8 mouse cellular contexts compared by ENCODE assay signal in genomic region chr15:97768192-97768591, GRCm38 (mm10). TPM values are rescaled to one million over a fixed set of nuclear protein-coding genes. Genes with fewer than 3 reads are reported as not detected.
DNase-seq lines count a peak whose midpoint lies in the region; ATAC-seq and TF ChIP-seq lines count a peak whose summit lies in the region.

No protein-coding gene starts in this region.

- H3K9ac ChIP-seq in neural tube, embryonic 11.5 days (ENCODE audit: low read length) = peak overlapping the region; percentile 51
- H3K9ac ChIP-seq in hindbrain, postnatal 0 days (replicated peaks; ENCODE audit: low read length) = peak overlapping the region; percentile 63
- H3K9ac ChIP-seq in lung, postnatal 0 days (replicated peaks; ENCODE audit: low read depth) = peak overlapping the region; percentile 33
- peak overlapping the region; percentile 29; the same call in 1 of the 2 replicates for H3K9ac ChIP-seq in stomach, embryonic 15.5 days

- H3K9me3 ChIP-seq in neural tube, embryonic 11.5 days (ENCODE audit: control insufficient read depth, low read length) = no peaks in the 10 kb centered on the region
- H3K9me3 ChIP-seq in hindbrain, postnatal 0 days (ENCODE audit: low read length) = no peaks in the 10 kb centered on the region
- no peaks in the 10 kb centered on the region for H3K9me3 ChIP-seq in lung, postnatal 0 days (ENCODE audit: low read length)
- no peaks in the 10 kb centered on the region for H3K9me3 ChIP-seq in stomach, embryonic 15.5 days

- H3K4me1 ChIP-seq in neural tube, embryonic 11.5 days (ENCODE audit: control insufficient read depth, insufficient read depth, low read length) = peaks cover 27% of the 10 kb centered on the region
- peaks cover 30% of the 10 kb centered on the region for H3K4me1 ChIP-seq in hindbrain, postnatal 0 days (ENCODE audit: insufficient read depth, low read length)
- H3K4me1 ChIP-seq in lung, postnatal 0 days (ENCODE audit: insufficient read depth, low read depth, low read length) = peaks cover 16% of the 10 kb centered on the region
- peaks cover 32% of the 10 kb centered on the region for H3K4me1 ChIP-seq in stomach, embryonic 15.5 days

- DNase-seq in neural tube, embryonic 11.5 days (ENCODE audit: low spot score) = peak; percentile 41
- no peak for DNase-seq in neural tube, embryonic 10.5 days (ENCODE audit: extremely low spot score, low spot score)
- DNase-seq in embryo, embryonic 11 days = peak; percentile 64
- DNase-seq in hindbrain, postnatal 0 days (ENCODE audit: low spot score) = peak; percentile 67
- DNase-seq in lung, postnatal 0 days (ENCODE audit: low spot score) = peak; percentile 71
- no peak for DNase-seq in layer of hippocampus, adult 9-11 months
- no peak for DNase-seq in layer of hippocampus, postnatal 36 days

- peak overlapping the region; percentile 31 for H3K4me3 ChIP-seq in neural tube, embryonic 11.5 days (ENCODE audit: low read depth, low read length)
- peak overlapping the region; percentile 51 for H3K4me3 ChIP-seq in hindbrain, postnatal 0 days (ENCODE audit: low read length)
- peak overlapping the region; percentile 55 for H3K4me3 ChIP-seq in lung, postnatal 0 days (ENCODE audit: low read depth, low read length)
- H3K4me3 ChIP-seq in stomach, embryonic 15.5 days (replicated peaks) = peak overlapping the region; percentile 55

- H3K27me3 ChIP-seq in neural tube, embryonic 11.5 days (ENCODE audit: control insufficient read depth, insufficient read depth, low read length) = peaks cover 13% of the 10 kb centered on the region; the same call in 1 of the 2 replicates
- no peaks in the 10 kb centered on the region for H3K27me3 ChIP-seq in hindbrain, postnatal 0 days (ENCODE audit: insufficient read depth, low read length)
- no peaks in the 10 kb centered on the region for H3K27me3 ChIP-seq in lung, postnatal 0 days (replicated peaks; ENCODE audit: insufficient read depth, low read length)
- peaks cover 21% of the 10 kb centered on the region for H3K27me3 ChIP-seq in stomach, embryonic 15.5 days (replicated peaks)

- ATAC-seq in neural tube, embryonic 11.5 days (ENCODE audit: insufficient read depth, low FRiP score, low TSS enrichment) = 0 out of 2 replicates have a peak, but pooled peaks have one; percentile 7
- ATAC-seq in hindbrain, postnatal 0 days = peak; percentile 39; the same call in 1 of the 2 replicates
- peak; percentile 42 for ATAC-seq in lung, postnatal 0 days
- ATAC-seq in stomach, embryonic 15.5 days (ENCODE audit: insufficient read depth, low FRiP score, low read depth) = peak; percentile 13

- TF ChIP-seq CTCF in hindbrain, postnatal 0 days (IDR thresholded peaks at IDR 0.05; ENCODE audit: low read depth) = peak; percentile 53
- peak; percentile 63 for TF ChIP-seq CTCF in lung, postnatal 0 days (IDR thresholded peaks at IDR 0.05)

- no peak for TF ChIP-seq EP300 in lung, postnatal 0 days (IDR thresholded peaks at IDR 0.05)

- no peaks in the 10 kb centered on the region for H3K36me3 ChIP-seq in neural tube, embryonic 11.5 days (ENCODE audit: control insufficient read depth, insufficient read depth, low read length)
- no peaks in the 10 kb centered on the region for H3K36me3 ChIP-seq in hindbrain, postnatal 0 days (ENCODE audit: insufficient read depth, low read length)
- no peaks in the 10 kb centered on the region for H3K36me3 ChIP-seq in lung, postnatal 0 days (ENCODE audit: insufficient read depth, low read length)
- H3K36me3 ChIP-seq in stomach, embryonic 15.5 days = no peaks in the 10 kb centered on the region

- H3K27ac ChIP-seq in neural tube, embryonic 11.5 days (ENCODE audit: low read depth, low read length) = no peak overlapping the region
- peak overlapping the region; percentile 78 for H3K27ac ChIP-seq in hindbrain, postnatal 0 days
- peak overlapping the region; percentile 81 for H3K27ac ChIP-seq in lung, postnatal 0 days (ENCODE audit: low read length)
- peak overlapping the region; percentile 75 for H3K27ac ChIP-seq in stomach, embryonic 15.5 days

- WGBS in neural tube, embryonic 11.5 days = under 1% methylated on average over 18 of the region's 18 CpGs
- WGBS in hindbrain, postnatal 0 days = 3% methylated on average over 18 of the region's 18 CpGs
- 1% methylated on average over 17 of the region's 18 CpGs for WGBS in lung, postnatal 0 days
- under 1% methylated on average over 18 of the region's 18 CpGs for WGBS in stomach, embryonic 15.5 days

- H3K4me2 ChIP-seq in neural tube, embryonic 11.5 days (ENCODE audit: low read depth) = peak overlapping the region; percentile 89
- peak overlapping the region; percentile 95 for H3K4me2 ChIP-seq in hindbrain, postnatal 0 days (ENCODE audit: low read depth, low read length)
- H3K4me2 ChIP-seq in lung, postnatal 0 days (replicated peaks; ENCODE audit: low read depth, low read length) = peak overlapping the region; percentile 69
- H3K4me2 ChIP-seq in stomach, embryonic 15.5 days = peak overlapping the region; percentile 97

RNA-seq across cellular contexts. Expression of gene Rapgef3, which starts 0.4 kb away (rescaled TPM):
- 3.5 and 6.0 TPM in 2 replicates for polyA plus RNA-seq in neural tube, embryonic 11.5 days (2014; fragmentation: Nextera tagmentation; extraction: Ambion mirVana)
- 26.4 and 41.9 TPM in 2 replicates for total RNA-seq in hindbrain, postnatal 0 days (2014; rRNA removed)
- 10.3 and 12.2 TPM in 2 replicates for polyA plus RNA-seq in hindbrain, postnatal 0 days (2015; fragmentation: Nextera tagmentation; extraction: Ambion mirVana)
- polyA plus RNA-seq in lung, postnatal 0 days (2015; fragmentation: Nextera tagmentation; extraction: Ambion mirVana) = 18.7 and 25.5 TPM in 2 replicates
- 9.0 and 10.0 TPM in 2 replicates for polyA plus RNA-seq in stomach, embryonic 15.5 days (2015; fragmentation: Nextera tagmentation; extraction: Ambion mirVana)
- total RNA-seq in layer of hippocampus, postnatal 36 days (2021) = 10 to 100 TPM; 41.0 to 59.9 TPM

RNA-seq across cellular contexts. Expression of gene Slc48a1, which starts 10.1 kb away (rescaled TPM):
- 29.2 and 29.3 TPM in 2 replicates for polyA plus RNA-seq in neural tube, embryonic 11.5 days (2014; fragmentation: Nextera tagmentation; extraction: Ambion mirVana)
- 84.4 and 89.3 TPM in 2 replicates for total RNA-seq in hindbrain, postnatal 0 days (2014; rRNA removed)
- polyA plus RNA-seq in hindbrain, postnatal 0 days (2015; fragmentation: Nextera tagmentation; extraction: Ambion mirVana) = 140 and 152 TPM in 2 replicates
- polyA plus RNA-seq in lung, postnatal 0 days (2015; fragmentation: Nextera tagmentation; extraction: Ambion mirVana) = 69.5 and 75.7 TPM in 2 replicates
- 29.6 and 41.9 TPM in 2 replicates for polyA plus RNA-seq in stomach, embryonic 15.5 days (2015; fragmentation: Nextera tagmentation; extraction: Ambion mirVana)
- 100 to 1,000 TPM; 133 to 137 TPM for total RNA-seq in layer of hippocampus, postnatal 36 days (2021)

RNA-seq across cellular contexts. Expression of gene Endou, which starts 37.1 kb away (rescaled TPM):
- polyA plus RNA-seq in neural tube, embryonic 11.5 days (2014; fragmentation: Nextera tagmentation; extraction: Ambion mirVana) = 0.20 and 0.32 TPM in 2 replicates
- total RNA-seq in hindbrain, postnatal 0 days (2014; rRNA removed) = 0.10 TPM in 1 of 2 replicates, not detected in the other
- 0.44 and 0.49 TPM in 2 replicates for polyA plus RNA-seq in hindbrain, postnatal 0 days (2015; fragmentation: Nextera tagmentation; extraction: Ambion mirVana)
- polyA plus RNA-seq in lung, postnatal 0 days (2015; fragmentation: Nextera tagmentation; extraction: Ambion mirVana) = 2.1 and 2.9 TPM in 2 replicates
- polyA plus RNA-seq in stomach, embryonic 15.5 days (2015; fragmentation: Nextera tagmentation; extraction: Ambion mirVana) = 0.35 and 2.2 TPM in 2 replicates
- total RNA-seq in layer of hippocampus, postnatal 36 days (2021) = under 1 TPM; 0.27 to 0.71 TPM

Comparison
In these comparisons a context has a peak if more than half of its experiments do, and no peak if none do; other contexts are left out.
1. DNase-seq: peak in neural tube, embryonic 11.5 days (single experiment), embryo, embryonic 11 days (single experiment), hindbrain, postnatal 0 days (single experiment) and lung, postnatal 0 days (single experiment); none in neural tube, embryonic 10.5 days (single experiment), layer of hippocampus, adult 9-11 months (single experiment) and layer of hippocampus, postnatal 36 days (0 of 2).
2. Peak in every context shown above with its lines, with median percentiles within 50 percentile points of each other: ATAC-seq, H3K4me2 ChIP-seq, H3K4me3 ChIP-seq and H3K9ac ChIP-seq.